Mouse (Mus musculus): ENCODE measurements around the gene H2afy2. TPM values are rescaled to one million over a fixed set of nuclear protein-coding genes. Genes with fewer than 3 reads are reported as not detected.

H2afy2 gene
- polyA plus RNA-seq, 2 experiments: 1.5 to 1.7 TPM

DNA sequence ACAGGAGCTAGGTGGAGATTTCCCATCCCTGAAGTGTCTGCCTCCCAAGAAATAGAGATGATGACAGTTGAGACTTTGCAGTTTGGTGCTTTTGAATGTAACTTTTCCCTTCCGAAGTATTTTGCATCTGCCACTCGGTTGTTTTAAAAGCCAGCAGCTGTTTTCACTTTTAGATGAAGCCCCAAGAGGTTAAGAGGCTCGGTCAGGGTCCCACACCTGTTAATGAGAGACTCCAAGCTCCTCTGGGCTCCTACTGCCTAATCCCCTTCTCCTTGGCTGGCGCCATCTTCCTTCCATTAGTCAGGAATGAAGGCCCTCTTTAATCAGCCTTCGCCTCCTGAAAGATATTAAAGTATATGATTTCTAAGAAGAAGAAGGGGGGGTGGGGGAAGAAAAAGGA lies 41.6 kb upstream of the H2afy2 start:
- no peaks in the 10 kb centered on the region for H3K36me3 ChIP-seq (replicated peaks; ENCODE audit: control insufficient read depth, insufficient read depth, low read depth)
- no peak overlapping the region for H3K4me3 ChIP-seq (ENCODE audit: insufficient read depth in 1 of 2, low read depth in 2 of 2, low read length in 2 of 2)
- WGBS (ENCODE audit: insufficient replicate concordance): 38% methylated on average over 5 of the region's 5 CpGs
- H3K4me1 ChIP-seq (replicated peaks; ENCODE audit: control insufficient read depth in 2 of 2, insufficient read depth in 2 of 2, low read length in 1 of 2): no peaks in the 10 kb centered on the region
- H3K27me3 ChIP-seq (ENCODE audit: control insufficient read depth, insufficient read depth, low read length): no peaks in the 10 kb centered on the region
- no peak for DNase-seq (ENCODE audit: low read depth in 3 of 3, low spot score in 3 of 3)
- no peak for TF ChIP-seq EP300 (IDR thresholded peaks at IDR 0.05; ENCODE audit: low read depth)
- no peak for TF ChIP-seq CTCF (IDR thresholded peaks at IDR 0.05; ENCODE audit: low read depth)
- no peak overlapping the region for H3K9ac ChIP-seq (replicated peaks)
- no peak overlapping the region for H3K27ac ChIP-seq
- no peaks in the 10 kb centered on the region for H3K9me3 ChIP-seq (ENCODE audit: control insufficient read depth, low read length)
- no peak overlapping the region for H3K4me2 ChIP-seq (ENCODE audit: low read depth)
- no peak for ATAC-seq (ENCODE audit: insufficient read depth)

DNA sequence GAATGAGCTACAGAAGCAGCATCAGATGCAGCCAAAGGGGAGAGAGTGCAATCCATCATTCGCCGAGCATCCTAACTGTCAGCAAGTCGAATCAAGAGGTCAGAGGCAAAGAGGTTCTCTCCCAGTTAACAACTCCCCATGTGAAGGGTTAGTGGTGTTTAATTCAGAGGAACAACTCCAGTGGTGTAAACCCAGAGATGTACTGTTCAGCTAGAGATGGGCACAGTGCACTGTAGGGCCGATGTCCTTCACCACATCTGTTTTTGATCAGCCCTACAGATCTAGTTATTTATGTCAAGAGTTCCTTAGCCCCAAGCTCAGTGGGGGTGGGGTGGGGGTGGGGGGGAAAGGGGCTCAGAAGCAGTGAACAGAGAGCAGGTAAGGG lies 39.8 kb upstream of the H2afy2 start:
- H3K36me3 ChIP-seq (replicated peaks; ENCODE audit: control insufficient read depth, insufficient read depth, low read depth): no peaks in the 10 kb centered on the region
- H3K4me1 ChIP-seq (replicated peaks; ENCODE audit: control insufficient read depth in 2 of 2, insufficient read depth in 2 of 2, low read length in 1 of 2): no peaks in the 10 kb centered on the region
- H3K9ac ChIP-seq (replicated peaks): no peak overlapping the region
- ATAC-seq (ENCODE audit: insufficient read depth) (no peak), DNase-seq (ENCODE audit: low read depth in 3 of 3, low spot score in 3 of 3) (no peak)
- H3K27ac ChIP-seq: no peak overlapping the region
- H3K9me3 ChIP-seq (ENCODE audit: control insufficient read depth, low read length): no peaks in the 10 kb centered on the region
- no peak overlapping the region for H3K4me3 ChIP-seq (ENCODE audit: insufficient read depth in 1 of 2, low read depth in 2 of 2, low read length in 2 of 2)
- WGBS (ENCODE audit: insufficient replicate concordance): 50% methylated on average over 4 of the region's 4 CpGs
- TF ChIP-seq EP300 (IDR thresholded peaks at IDR 0.05; ENCODE audit: low read depth) (no peak), CTCF (IDR thresholded peaks at IDR 0.05; ENCODE audit: low read depth) (no peak)
- H3K4me2 ChIP-seq (ENCODE audit: low read depth): no peak overlapping the region
- H3K27me3 ChIP-seq (ENCODE audit: control insufficient read depth, insufficient read depth, low read length): no peaks in the 10 kb centered on the region

DNA sequence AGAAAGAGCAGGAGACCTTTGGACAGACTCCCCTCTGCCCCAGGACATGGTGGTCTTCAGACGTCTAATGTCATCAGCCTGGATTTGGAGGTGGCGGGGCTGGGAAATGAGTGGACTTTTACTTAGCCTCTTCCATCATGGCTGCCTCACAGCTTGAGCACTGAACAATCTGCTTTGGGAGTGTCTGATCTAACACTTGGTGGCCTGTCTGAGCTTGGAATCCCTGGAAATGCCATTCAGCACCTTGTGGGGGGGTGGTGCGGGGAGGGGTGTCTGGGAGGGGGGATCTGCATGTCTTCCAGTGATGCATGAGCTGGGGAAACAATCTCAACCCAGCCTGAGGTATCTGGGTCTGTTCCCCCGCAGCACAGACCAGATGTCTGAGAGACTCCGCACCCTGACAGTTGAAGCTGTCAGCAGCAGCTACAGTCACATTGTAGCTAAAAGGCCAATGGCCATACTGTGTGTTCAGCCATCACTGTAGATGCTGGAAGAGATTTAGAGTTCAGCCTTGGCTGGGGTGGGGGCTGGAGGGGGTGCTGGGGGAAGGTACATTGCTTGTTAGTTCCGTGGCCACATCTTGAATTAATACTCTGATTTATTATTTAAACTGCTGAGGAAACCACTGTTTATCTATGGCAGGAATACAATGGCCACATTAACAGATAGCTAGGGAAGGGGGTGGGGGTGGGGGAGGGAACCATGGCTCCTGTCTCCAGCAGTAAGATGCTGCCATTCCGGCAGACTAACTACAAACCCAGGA lies 39.2 kb upstream of the H2afy2 start:
- H3K4me1 ChIP-seq (replicated peaks; ENCODE audit: control insufficient read depth in 2 of 2, insufficient read depth in 2 of 2, low read length in 1 of 2): no peaks in the 10 kb centered on the region
- TF ChIP-seq EP300 (IDR thresholded peaks at IDR 0.05; ENCODE audit: low read depth) (no peak), CTCF (IDR thresholded peaks at IDR 0.05; ENCODE audit: low read depth) (no peak)
- DNase-seq (ENCODE audit: low read depth in 3 of 3, low spot score in 3 of 3) (no peak), ATAC-seq (ENCODE audit: insufficient read depth) (no peak)
- H3K36me3 ChIP-seq (replicated peaks; ENCODE audit: control insufficient read depth, insufficient read depth, low read depth): no peaks in the 10 kb centered on the region
- H3K4me2 ChIP-seq (ENCODE audit: low read depth): no peak overlapping the region
- 48% methylated on average over 7 of the region's 7 CpGs for WGBS (ENCODE audit: insufficient replicate concordance)
- H3K9ac ChIP-seq (replicated peaks): no peak overlapping the region
- H3K27me3 ChIP-seq (ENCODE audit: control insufficient read depth, insufficient read depth, low read length): no peaks in the 10 kb centered on the region
- H3K4me3 ChIP-seq (ENCODE audit: insufficient read depth in 1 of 2, low read depth in 2 of 2, low read length in 2 of 2): no peak overlapping the region
- H3K27ac ChIP-seq: no peak overlapping the region
- no peaks in the 10 kb centered on the region for H3K9me3 ChIP-seq (ENCODE audit: control insufficient read depth, low read length)

DNA sequence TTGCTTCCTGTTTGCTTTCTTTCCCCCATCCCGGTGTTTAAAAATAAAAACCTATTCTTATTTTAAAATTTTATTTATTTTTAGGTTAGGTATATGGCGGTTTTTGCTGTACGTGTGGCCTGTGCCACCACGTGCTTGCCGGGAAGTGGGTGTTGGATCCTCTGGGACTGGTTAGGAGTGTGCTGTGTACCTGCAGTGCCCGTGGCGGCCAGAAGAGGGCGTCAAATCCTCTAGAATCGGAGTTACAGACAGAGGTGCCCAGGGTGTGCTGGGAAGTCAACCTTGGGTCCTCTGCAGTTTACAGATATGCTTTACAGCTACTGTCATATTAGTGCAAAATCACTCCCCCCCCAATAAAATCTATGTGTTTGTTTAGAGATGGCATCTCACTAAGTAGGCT lies 36.1 kb upstream of the H2afy2 start:
- no peak for DNase-seq (ENCODE audit: low read depth in 3 of 3, low spot score in 3 of 3)
- Histone ChIP-seq H3K9me3 (ENCODE audit: control insufficient read depth, low read length) (no peaks in the 10 kb centered on the region), H3K9ac (replicated peaks) (no peak overlapping the region), H3K27me3 (ENCODE audit: control insufficient read depth, insufficient read depth, low read length) (no peaks in the 10 kb centered on the region), H3K36me3 (replicated peaks; ENCODE audit: control insufficient read depth, insufficient read depth, low read depth) (no peaks in the 10 kb centered on the region), H3K4me3 (ENCODE audit: insufficient read depth in 1 of 2, low read depth in 2 of 2, low read length in 2 of 2) (no peak overlapping the region), H3K27ac (no peak overlapping the region), H3K4me1 (replicated peaks; ENCODE audit: control insufficient read depth in 2 of 2, insufficient read depth in 2 of 2, low read length in 1 of 2) (no peaks in the 10 kb centered on the region), H3K4me2 (ENCODE audit: low read depth) (no peak overlapping the region)
- no peak for ATAC-seq (ENCODE audit: insufficient read depth)
- no peak for TF ChIP-seq EP300 (IDR thresholded peaks at IDR 0.05; ENCODE audit: low read depth)
- TF ChIP-seq CTCF (IDR thresholded peaks at IDR 0.05; ENCODE audit: low read depth): peak; percentile 48
- WGBS (ENCODE audit: insufficient replicate concordance): 38% methylated on average over 9 of the region's 9 CpGs

DNA sequence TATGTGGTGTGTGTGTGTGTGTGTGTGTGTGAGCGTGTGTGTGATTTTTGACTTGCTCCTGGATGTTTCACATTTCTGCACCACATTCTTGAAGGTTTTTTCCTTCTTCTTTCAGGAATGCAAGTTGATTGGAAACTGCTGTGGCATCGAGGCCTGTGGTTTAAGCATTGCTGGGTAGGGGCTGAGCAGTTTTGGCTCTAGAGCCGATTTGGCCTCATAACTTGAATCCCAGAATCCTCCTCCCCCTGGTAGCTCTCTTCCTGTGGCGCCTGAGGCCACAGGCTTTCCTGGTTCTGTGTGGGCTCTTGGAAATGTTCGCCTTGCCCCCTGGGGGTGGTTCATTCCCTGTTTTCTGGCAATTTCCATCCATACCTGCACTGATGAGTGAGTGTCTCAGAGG lies 28.0 kb upstream of the H2afy2 start:
- no peak overlapping the region for H3K9ac ChIP-seq (replicated peaks)
- H3K27me3 ChIP-seq (ENCODE audit: control insufficient read depth, insufficient read depth, low read length): no peaks in the 10 kb centered on the region
- no peaks in the 10 kb centered on the region for H3K9me3 ChIP-seq (ENCODE audit: control insufficient read depth, low read length)
- DNase-seq (ENCODE audit: low read depth in 3 of 3, low spot score in 3 of 3): no peak
- 37% methylated on average over 5 of the region's 5 CpGs for WGBS (ENCODE audit: insufficient replicate concordance)
- no peak overlapping the region for H3K4me2 ChIP-seq (ENCODE audit: low read depth)
- ATAC-seq (ENCODE audit: insufficient read depth): no peak
- H3K4me3 ChIP-seq (ENCODE audit: insufficient read depth in 1 of 2, low read depth in 2 of 2, low read length in 2 of 2): no peak overlapping the region
- no peaks in the 10 kb centered on the region for H3K36me3 ChIP-seq (replicated peaks; ENCODE audit: control insufficient read depth, insufficient read depth, low read depth)
- no peak overlapping the region for H3K27ac ChIP-seq
- H3K4me1 ChIP-seq (replicated peaks; ENCODE audit: control insufficient read depth in 2 of 2, insufficient read depth in 2 of 2, low read length in 1 of 2): no peaks in the 10 kb centered on the region
- TF ChIP-seq CTCF (IDR thresholded peaks at IDR 0.05; ENCODE audit: low read depth) (no peak), EP300 (IDR thresholded peaks at IDR 0.05; ENCODE audit: low read depth) (no peak)
